Mouse (Mus musculus): ENCODE results near the gene Fhit. TPM values are rescaled to one million over a fixed set of nuclear protein-coding genes. Genes with fewer than 3 reads are reported as not detected.

Fhit gene
- polyA plus RNA-seq, 1 experiment from 2014 or later: 3.6 TPM

DNA sequence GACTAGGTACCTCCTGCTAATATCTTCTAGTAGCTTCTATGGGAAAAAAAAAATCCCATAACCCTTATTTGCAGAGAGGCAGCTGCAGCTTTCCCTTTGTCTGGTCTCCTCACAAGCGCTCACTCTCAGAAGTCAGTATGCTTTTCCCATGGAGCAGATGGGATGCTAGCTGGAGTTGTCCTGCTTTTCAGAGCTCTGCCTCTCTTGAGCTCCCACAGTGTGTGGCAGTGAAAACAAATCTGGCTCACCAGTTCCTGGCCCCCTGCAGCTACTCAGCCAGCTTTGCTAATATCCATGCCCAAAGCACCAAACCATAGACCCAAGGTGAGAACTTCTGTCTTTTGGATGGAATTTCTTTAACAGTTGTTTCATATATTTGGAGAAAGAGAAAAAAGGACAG lies 1510.4 kb downstream of the Fhit start:
- ATAC-seq (replicated peaks; ENCODE audit: extremely low read depth, insufficient read depth, low FRiP score): no peak
- WGBS: 81% methylated on average over 1 of the region's 1 CpGs
- no peak overlapping the region for H3K27ac ChIP-seq (ENCODE audit: low read length)
- H3K4me3 ChIP-seq (ENCODE audit: low read length): no peak overlapping the region
- H3K4me1 ChIP-seq (ENCODE audit: control insufficient read depth, insufficient read depth, low read length): no peaks in the 10 kb centered on the region
- no peak overlapping the region for H3K4me2 ChIP-seq (ENCODE audit: low read depth, low read length)
- H3K9ac ChIP-seq (ENCODE audit: low read length): no peak overlapping the region
- H3K9me3 ChIP-seq (replicated peaks; ENCODE audit: control insufficient read depth, low read length): no peaks in the 10 kb centered on the region
- H3K36me3 ChIP-seq (ENCODE audit: control insufficient read depth, insufficient read depth): no peaks in the 10 kb centered on the region
- H3K27me3 ChIP-seq (ENCODE audit: control insufficient read depth, insufficient read depth, low read length): no peaks in the 10 kb centered on the region

DNA sequence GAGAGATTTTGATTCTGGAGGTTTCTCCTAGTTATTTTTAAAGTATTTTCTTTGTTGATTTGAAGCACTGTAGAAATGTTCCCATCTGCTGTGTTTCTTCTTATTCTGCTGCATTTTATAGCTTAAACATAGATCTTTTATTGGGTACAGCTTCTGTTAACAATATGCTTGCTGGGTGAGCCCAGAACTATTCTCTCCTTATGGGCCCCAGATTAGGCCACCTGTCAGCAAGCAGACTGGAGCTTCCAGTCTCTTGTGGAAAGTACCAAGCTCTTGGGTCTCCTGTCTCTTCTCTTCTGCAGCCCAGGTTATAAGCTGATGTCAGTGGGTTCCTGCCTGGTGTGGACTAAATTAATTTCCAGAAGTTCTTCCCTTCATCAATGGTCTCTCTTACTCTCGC lies 1513.4 kb downstream of the Fhit start:
- ATAC-seq (replicated peaks; ENCODE audit: extremely low read depth, insufficient read depth, low FRiP score): no peak

DNA sequence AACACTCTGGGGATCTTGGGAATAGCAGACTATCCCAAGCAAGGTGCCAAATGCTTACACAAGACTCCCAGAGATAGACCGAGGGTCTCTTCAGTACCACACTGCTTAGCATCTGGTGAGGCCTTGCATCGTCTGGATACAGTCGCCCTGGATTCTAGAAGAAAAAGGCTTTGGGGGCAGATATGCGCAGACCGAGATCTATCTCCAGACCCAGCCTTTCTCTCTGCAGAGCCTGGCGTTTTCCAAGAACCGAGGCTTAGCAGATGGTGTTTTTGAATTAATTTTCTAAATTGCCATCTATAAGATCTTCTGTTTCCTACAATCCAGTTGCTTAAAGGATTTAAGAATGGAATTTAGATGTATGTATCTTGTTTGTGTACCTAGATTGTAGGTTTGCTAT lies 1515.6 kb downstream of the Fhit start:
- Histone ChIP-seq H3K9ac (ENCODE audit: low read length) (no peak overlapping the region), H3K4me1 (ENCODE audit: control insufficient read depth, insufficient read depth, low read length) (no peaks in the 10 kb centered on the region; the same call in 1 of the 2 replicates), H3K36me3 (ENCODE audit: control insufficient read depth, insufficient read depth) (no peaks in the 10 kb centered on the region), H3K27ac (ENCODE audit: low read length) (no peak overlapping the region), H3K4me3 (ENCODE audit: low read length) (no peak overlapping the region), H3K9me3 (replicated peaks; ENCODE audit: control insufficient read depth, low read length) (no peaks in the 10 kb centered on the region), H3K27me3 (ENCODE audit: control insufficient read depth, insufficient read depth, low read length) (no peaks in the 10 kb centered on the region), H3K4me2 (ENCODE audit: low read depth, low read length) (no peak overlapping the region)
- no peak for ATAC-seq (replicated peaks; ENCODE audit: extremely low read depth, insufficient read depth, low FRiP score)
- WGBS: 86% methylated on average over 7 of the region's 7 CpGs

More for the DNA sequence above, 1513.4 kb downstream of the Fhit start:
- no peak overlapping the region for H3K27ac ChIP-seq (ENCODE audit: low read length)
- no peak overlapping the region for H3K4me3 ChIP-seq (ENCODE audit: low read length)
- H3K27me3 ChIP-seq (ENCODE audit: control insufficient read depth, insufficient read depth, low read length): no peaks in the 10 kb centered on the region
- H3K4me1 ChIP-seq (ENCODE audit: control insufficient read depth, insufficient read depth, low read length): no peaks in the 10 kb centered on the region
- H3K4me2 ChIP-seq (ENCODE audit: low read depth, low read length): no peak overlapping the region
- H3K9ac ChIP-seq (ENCODE audit: low read length): no peak overlapping the region
- H3K36me3 ChIP-seq (ENCODE audit: control insufficient read depth, insufficient read depth): no peaks in the 10 kb centered on the region
- H3K9me3 ChIP-seq (replicated peaks; ENCODE audit: control insufficient read depth, low read length): no peaks in the 10 kb centered on the region
- 91% methylated on average over 1 of the region's 1 CpGs for WGBS

GRCm38 (mm10) chr14:9644216-9645166 lies 1517.3 kb downstream of the Fhit start:
- H3K27me3 ChIP-seq (ENCODE audit: control insufficient read depth, insufficient read depth, low read length): no peaks in the 10 kb centered on the region
- no peaks in the 10 kb centered on the region for H3K9me3 ChIP-seq (replicated peaks; ENCODE audit: control insufficient read depth, low read length)
- no peak overlapping the region for H3K4me3 ChIP-seq (ENCODE audit: low read length)
- H3K9ac ChIP-seq (ENCODE audit: low read length): no peak overlapping the region
- H3K4me2 ChIP-seq (ENCODE audit: low read depth, low read length): no peak overlapping the region
- H3K27ac ChIP-seq (ENCODE audit: low read length): no peak overlapping the region
- H3K36me3 ChIP-seq (ENCODE audit: control insufficient read depth, insufficient read depth): no peaks in the 10 kb centered on the region
- H3K4me1 ChIP-seq (ENCODE audit: control insufficient read depth, insufficient read depth, low read length): no peaks in the 10 kb centered on the region; the same call in 1 of the 2 replicates
- no peak for ATAC-seq (replicated peaks; ENCODE audit: extremely low read depth, insufficient read depth, low FRiP score)
- 61% methylated on average over 9 of the region's 9 CpGs for WGBS

DNA sequence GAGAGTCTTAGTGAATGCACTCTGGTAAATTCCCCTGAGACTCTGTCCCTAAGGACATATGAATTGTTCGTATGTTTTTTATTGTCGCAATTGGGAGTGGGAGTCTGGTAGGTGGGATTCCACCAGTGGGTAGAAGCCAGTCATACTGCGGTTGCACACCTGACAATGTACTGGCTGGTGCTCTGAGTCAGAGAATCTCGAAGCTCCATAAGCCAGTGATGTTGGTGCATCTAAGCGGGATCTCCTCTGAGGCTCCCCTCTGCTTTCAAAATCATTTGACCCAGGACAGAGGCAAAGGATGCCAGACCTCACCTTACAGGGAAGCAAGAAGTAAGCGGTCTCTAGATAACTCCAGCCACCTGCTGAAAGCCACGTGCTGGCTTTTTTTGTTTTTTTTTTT lies 1518.1 kb downstream of the Fhit start:
- no peak overlapping the region for H3K4me3 ChIP-seq (ENCODE audit: low read length)
- H3K9ac ChIP-seq (ENCODE audit: low read length): no peak overlapping the region
- 79% methylated on average over 7 of the region's 7 CpGs for WGBS
- no peak overlapping the region for H3K27ac ChIP-seq (ENCODE audit: low read length)
- no peaks in the 10 kb centered on the region for H3K36me3 ChIP-seq (ENCODE audit: control insufficient read depth, insufficient read depth)
- no peaks in the 10 kb centered on the region for H3K9me3 ChIP-seq (replicated peaks; ENCODE audit: control insufficient read depth, low read length)
- ATAC-seq (replicated peaks; ENCODE audit: extremely low read depth, insufficient read depth, low FRiP score): no peak
- H3K4me1 ChIP-seq (ENCODE audit: control insufficient read depth, insufficient read depth, low read length): no peaks in the 10 kb centered on the region; the same call in 1 of the 2 replicates
- H3K4me2 ChIP-seq (ENCODE audit: low read depth, low read length): no peak overlapping the region
- no peaks in the 10 kb centered on the region for H3K27me3 ChIP-seq (ENCODE audit: control insufficient read depth, insufficient read depth, low read length)

DNA sequence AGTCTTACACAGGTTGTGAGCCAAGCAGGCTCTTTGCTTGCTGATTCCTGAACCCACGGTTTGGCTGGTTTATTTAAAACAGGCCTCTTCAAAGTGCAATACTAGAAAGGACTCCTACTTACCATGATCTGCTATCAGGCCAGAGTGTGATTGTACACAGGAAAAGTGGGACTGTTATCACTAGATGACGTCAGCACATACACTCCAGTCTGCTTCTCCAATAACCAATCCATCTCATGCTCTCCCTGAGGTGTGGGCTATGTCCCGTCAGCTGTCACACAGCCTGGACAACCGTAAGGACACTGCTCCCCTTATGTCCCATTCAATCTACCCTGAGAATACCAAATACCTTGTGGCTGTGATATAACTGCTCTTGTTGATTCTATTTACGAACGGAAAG lies 1519.2 kb downstream of the Fhit start:
- no peak overlapping the region for H3K4me2 ChIP-seq (ENCODE audit: low read depth, low read length)
- no peaks in the 10 kb centered on the region for H3K36me3 ChIP-seq (ENCODE audit: control insufficient read depth, insufficient read depth)
- ATAC-seq (replicated peaks; ENCODE audit: extremely low read depth, insufficient read depth, low FRiP score): no peak
- no peak overlapping the region for H3K4me3 ChIP-seq (ENCODE audit: low read length)
- H3K27ac ChIP-seq (ENCODE audit: low read length): no peak overlapping the region
- no peaks in the 10 kb centered on the region for H3K9me3 ChIP-seq (replicated peaks; ENCODE audit: control insufficient read depth, low read length)
- no peaks in the 10 kb centered on the region; the same call in 1 of the 2 replicates for H3K4me1 ChIP-seq (ENCODE audit: control insufficient read depth, insufficient read depth, low read length)
- H3K9ac ChIP-seq (ENCODE audit: low read length): no peak overlapping the region
- no peaks in the 10 kb centered on the region for H3K27me3 ChIP-seq (ENCODE audit: control insufficient read depth, insufficient read depth, low read length)
- 31% methylated on average over 6 of the region's 6 CpGs for WGBS

DNA sequence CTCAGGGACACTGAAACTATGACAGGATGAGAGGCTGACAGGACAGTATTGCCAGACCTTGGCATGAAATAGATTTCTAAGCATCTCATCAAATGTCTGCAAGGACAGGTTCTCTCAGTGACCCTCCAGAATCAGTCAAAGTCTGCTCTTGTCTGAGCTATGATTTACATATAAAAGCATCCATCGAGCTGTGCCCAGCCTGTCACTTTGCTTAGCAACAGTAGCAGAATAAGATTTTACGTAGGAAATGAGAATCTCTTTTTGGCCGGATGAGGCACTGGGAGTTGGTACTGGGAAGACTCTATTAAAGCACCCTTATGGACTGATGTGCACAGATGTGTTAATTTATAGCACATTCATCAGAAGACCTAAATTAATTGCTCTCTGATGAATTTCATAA lies 1519.8 kb downstream of the Fhit start:
- no peaks in the 10 kb centered on the region for H3K36me3 ChIP-seq (ENCODE audit: control insufficient read depth, insufficient read depth)
- no peaks in the 10 kb centered on the region for H3K9me3 ChIP-seq (replicated peaks; ENCODE audit: control insufficient read depth, low read length)
- no peaks in the 10 kb centered on the region for H3K27me3 ChIP-seq (ENCODE audit: control insufficient read depth, insufficient read depth, low read length)
- no peak overlapping the region for H3K9ac ChIP-seq (ENCODE audit: low read length)
- no peak for ATAC-seq (replicated peaks; ENCODE audit: extremely low read depth, insufficient read depth, low FRiP score)
- no peak overlapping the region for H3K4me2 ChIP-seq (ENCODE audit: low read depth, low read length)
- no peak overlapping the region for H3K4me3 ChIP-seq (ENCODE audit: low read length)
- 76% methylated on average over 3 of the region's 3 CpGs for WGBS
- H3K27ac ChIP-seq (ENCODE audit: low read length): no peak overlapping the region
- H3K4me1 ChIP-seq (ENCODE audit: control insufficient read depth, insufficient read depth, low read length): no peaks in the 10 kb centered on the region; the same call in 1 of the 2 replicates

- H3K9me3 ChIP-seq (replicated peaks; ENCODE audit: control insufficient read depth, low read length): no peaks in the 10 kb centered on the region
- no peak overlapping the region for H3K9ac ChIP-seq (ENCODE audit: low read length)
- no peaks in the 10 kb centered on the region for H3K36me3 ChIP-seq (ENCODE audit: control insufficient read depth, insufficient read depth)
- H3K27me3 ChIP-seq (ENCODE audit: control insufficient read depth, insufficient read depth, low read length): no peaks in the 10 kb centered on the region
- ATAC-seq (replicated peaks; ENCODE audit: extremely low read depth, insufficient read depth, low FRiP score): no peak
- H3K4me1 ChIP-seq (ENCODE audit: control insufficient read depth, insufficient read depth, low read length): no peaks in the 10 kb centered on the region
- H3K4me3 ChIP-seq (ENCODE audit: low read length): no peak overlapping the region
- H3K4me2 ChIP-seq (ENCODE audit: low read depth, low read length): no peak overlapping the region
- 15% methylated on average over 1 of the region's 1 CpGs for WGBS
- H3K27ac ChIP-seq (ENCODE audit: low read length): no peak overlapping the region
These were observed 1527.4 kb downstream of the Fhit start for GRCm38 (mm10) chr14:9634247-9634991.

DNA sequence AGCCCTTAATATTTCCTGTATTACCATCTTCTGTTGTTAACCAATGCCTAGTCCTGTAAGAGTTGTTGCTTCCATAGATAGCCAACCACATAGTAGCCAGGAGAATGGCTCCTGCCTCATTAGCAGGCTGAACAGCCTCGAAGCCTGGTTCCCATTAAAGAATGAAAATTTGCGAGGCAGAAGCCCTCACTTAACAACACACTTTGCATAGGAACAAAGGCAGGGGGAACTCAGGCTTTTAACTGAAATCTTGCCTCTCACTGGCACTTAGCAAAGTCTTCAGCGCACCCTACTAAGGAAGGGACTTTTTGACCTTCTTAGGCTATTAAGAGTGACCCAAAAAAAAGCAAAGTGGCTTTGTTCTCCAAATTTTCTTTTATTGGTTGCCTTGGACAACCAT lies 1529.3 kb downstream of the Fhit start:
- Histone ChIP-seq H3K4me3 (ENCODE audit: low read length) (no peak overlapping the region), H3K9ac (ENCODE audit: low read length) (no peak overlapping the region), H3K27ac (ENCODE audit: low read length) (no peak overlapping the region), H3K27me3 (ENCODE audit: control insufficient read depth, insufficient read depth, low read length) (no peaks in the 10 kb centered on the region), H3K9me3 (replicated peaks; ENCODE audit: control insufficient read depth, low read length) (no peaks in the 10 kb centered on the region), H3K4me1 (ENCODE audit: control insufficient read depth, insufficient read depth, low read length) (no peaks in the 10 kb centered on the region), H3K4me2 (ENCODE audit: low read depth, low read length) (no peak overlapping the region), H3K36me3 (ENCODE audit: control insufficient read depth, insufficient read depth) (no peaks in the 10 kb centered on the region)
- WGBS: 53% methylated on average over 3 of the region's 3 CpGs
- ATAC-seq (replicated peaks; ENCODE audit: extremely low read depth, insufficient read depth, low FRiP score): no peak

Measured in heart, embryonic 16.5 days (tissue).